Mouse (Mus musculus) effector memory CD4-positive, alpha-beta T cell, adult 5 months (primary cell): ENCODE results near the gene Ppy. TPM values are rescaled to one million over a fixed set of nuclear protein-coding genes. Genes with fewer than 3 reads are reported as not detected.

ENCODE experiments used
- polyA plus RNA-seq: library from polyadenylated mRNA; unstranded; fragments of 100-300 nt; shearing (Covaris generic); gene quantifications from one replicate; pipeline ENCODE4 v1.2.1, GENCODE M21; 2017

The Ppy gene
- polyA plus RNA-seq: not detected

GRCm38 (mm10) chr11:102101219-102101618, at the start of gene Ppy:
TSS of gene Ppy (minus strand) at chr11:102101319.

GRCm38 (mm10) chr11:102145471-102146001, 44.4 kb upstream of the Ppy start, which contains the start of gene Nags:
TSS of gene Nags (plus strand) at chr11:102145513.

DNA sequence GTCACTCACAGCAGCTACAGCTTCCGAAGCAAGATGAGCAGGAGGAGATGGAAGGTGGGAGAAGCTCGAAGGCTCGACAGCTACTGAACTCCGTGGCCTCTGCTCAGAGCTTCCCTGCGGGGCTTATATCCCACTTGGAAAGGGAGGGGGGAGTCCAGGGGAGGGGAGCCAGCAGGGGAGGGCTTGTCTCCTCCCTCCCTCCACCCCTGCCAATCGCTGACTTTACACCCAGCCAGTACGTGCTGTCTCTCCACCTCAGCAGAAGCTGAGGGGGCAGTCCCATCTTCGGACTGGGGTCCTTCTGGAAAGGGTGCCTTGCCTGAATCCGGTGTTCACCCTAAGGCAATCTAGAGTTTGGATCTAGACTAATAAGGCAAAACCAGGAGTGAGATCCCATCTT, 6.6 kb upstream of the Ppy start, which contains the start of gene Pyy:
Gene Pyy (minus strand): TSS at position 101 of the 400 bp plus-strand sequence.

DNA sequence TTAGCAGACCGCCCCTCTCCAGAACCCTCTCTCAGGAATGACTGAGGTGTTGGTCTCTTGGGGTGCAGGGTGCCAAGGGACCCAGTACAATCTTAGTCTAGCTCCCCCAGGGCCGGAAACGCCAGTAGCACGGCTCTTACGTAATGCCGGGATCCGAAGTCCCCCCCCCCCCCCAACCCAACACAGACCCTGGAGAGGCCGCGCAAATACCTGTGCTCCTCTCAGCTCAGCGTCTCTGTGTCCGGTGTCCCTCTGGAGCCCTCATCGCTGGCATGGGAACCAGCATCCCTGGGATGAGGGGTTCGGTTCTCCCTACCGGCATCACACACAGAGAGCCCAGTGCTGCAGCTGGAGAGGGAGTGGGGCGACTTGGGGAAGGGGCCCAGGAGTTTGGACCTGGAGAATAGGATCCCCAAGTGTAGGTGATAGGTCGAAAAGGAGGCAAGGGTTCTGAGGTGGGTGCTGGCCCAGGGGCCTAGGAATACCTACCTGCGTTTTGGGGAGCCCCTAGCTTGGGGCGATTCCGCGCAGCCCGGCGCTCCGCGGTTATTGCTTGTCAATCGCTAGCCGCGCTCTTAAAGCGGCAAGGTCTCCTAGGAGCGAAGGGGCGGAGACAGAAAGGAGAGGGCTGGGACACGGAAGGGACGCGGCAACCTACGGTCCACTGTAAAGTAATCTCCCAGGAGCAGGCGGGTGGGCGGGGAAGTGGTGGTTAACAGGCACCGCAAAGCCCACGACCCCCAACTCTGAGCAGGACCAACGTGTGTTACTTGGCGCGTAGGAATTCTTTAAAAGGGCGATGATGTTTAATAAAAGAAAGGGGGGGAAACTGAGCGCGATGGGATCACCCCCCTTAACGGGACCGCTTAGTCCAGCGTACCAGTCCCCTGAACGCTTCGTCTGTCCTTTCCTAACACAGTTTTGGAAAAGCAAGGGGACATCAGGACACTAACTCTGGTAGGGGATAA, 12.9 kb downstream of the Ppy start, which contains the start of gene Mpp2:
Gene Mpp2 (minus strand): TSS at position 585 of the 968 bp plus-strand sequence.

Other genes starting within 250 kb of the Ppy start
- gene Meox1, start 206.9 kb downstream of the Ppy start, polyA plus RNA-seq: not detected
- gene Sost, start 134.3 kb downstream of the Ppy start, polyA plus RNA-seq: not detected
- gene Cfap97d1, start 117.0 kb downstream of the Ppy start, polyA plus RNA-seq: not detected
- 1.8 TPM for gene Dusp3, start 114.3 kb downstream of the Ppy start, polyA plus RNA-seq
- gene Mpp3, start 72.9 kb downstream of the Ppy start, polyA plus RNA-seq: not detected
- not detected for gene Cd300lg, start 59.8 kb downstream of the Ppy start, polyA plus RNA-seq
- 6.8 TPM for gene Mpp2, start 12.8 kb downstream of the Ppy start, polyA plus RNA-seq
- gene Pyy, start 6.5 kb upstream of the Ppy start, polyA plus RNA-seq: not detected
- gene Nags, start 44.2 kb upstream of the Ppy start, polyA plus RNA-seq: not detected
- 3.8 TPM for gene Tmem101, start 55.1 kb upstream of the Ppy start, polyA plus RNA-seq
- 76.2 TPM for gene Lsm12, start 84.0 kb upstream of the Ppy start, polyA plus RNA-seq
- gene G6pc3, start 88.3 kb upstream of the Ppy start, polyA plus RNA-seq: 36.5 TPM
- 46.4 TPM for gene Hdac5, start 128.8 kb upstream of the Ppy start, polyA plus RNA-seq
- not detected for gene BC030867, start 147.6 kb upstream of the Ppy start, polyA plus RNA-seq
- gene Asb16, start 167.4 kb upstream of the Ppy start, polyA plus RNA-seq: not detected
- gene Tmub2, start 183.6 kb upstream of the Ppy start, polyA plus RNA-seq: 44.8 TPM
- 18.1 TPM for gene Atxn7l3, start 195.3 kb upstream of the Ppy start, polyA plus RNA-seq
- 110 TPM for gene Ubtf, start 218.4 kb upstream of the Ppy start, polyA plus RNA-seq